Mouse (Mus musculus) yolk sac, embryonic 10.5 days (tissue): ENCODE results near the gene Fibp.

ENCODE experiments used
- DNase-seq: peaks from one replicate; pipeline ENCODE4 v3.0.0-alpha.2; 2017; ENCODE audit warnings: low spot score

Fibp gene

GRCm38 (mm10) chr19:5460465-5460911 lies at the start of gene Fibp:
Gene Fibp (plus strand): TSS chr19:5460615.
- peak; percentile 86 for DNase-seq

GRCm38 (mm10) chr19:5410641-5411040 lies 49.8 kb upstream of the Fibp start:
- no peak for DNase-seq

- DNase-seq = no peak
These were observed 48.5 kb upstream of the Fibp start for GRCm38 (mm10) chr19:5411961-5412360.

GRCm38 (mm10) chr19:5413840-5414239 lies 46.6 kb upstream of the Fibp start:
- DNase-seq = no peak

- DNase-seq = no peak
These were observed 45.9 kb upstream of the Fibp start for GRCm38 (mm10) chr19:5414534-5414957.

- no peak for DNase-seq
These were observed 41.5 kb upstream of the Fibp start for GRCm38 (mm10) chr19:5418750-5419466.

- DNase-seq = no peak
These were observed 40.8 kb upstream of the Fibp start for GRCm38 (mm10) chr19:5419630-5420029.

- no peak for DNase-seq
These were observed 39.8 kb upstream of the Fibp start for GRCm38 (mm10) chr19:5420579-5420978.

GRCm38 (mm10) chr19:5421784-5422183 lies 38.6 kb upstream of the Fibp start:
- no peak for DNase-seq

- no peak for DNase-seq
These were observed 38.1 kb upstream of the Fibp start for GRCm38 (mm10) chr19:5422267-5422666.

GRCm38 (mm10) chr19:5422895-5423443 lies 37.4 kb upstream of the Fibp start:
- no peak for DNase-seq

- no peak for DNase-seq
These were observed 36.9 kb upstream of the Fibp start for GRCm38 (mm10) chr19:5423561-5423960.

GRCm38 (mm10) chr19:5424092-5424781 lies 36.2 kb upstream of the Fibp start:
- DNase-seq = peak; percentile 88

- DNase-seq = peak; percentile 97
These were observed 35.4 kb upstream of the Fibp start, which contains the start of the genes Drap1 and AI837181 for GRCm38 (mm10) chr19:5424782-5425741. Gene Drap1 (minus strand): TSS chr19:5424979. Gene AI837181 (plus strand): TSS chr19:5425144.

GRCm38 (mm10) chr19:5425906-5426565 lies 34.4 kb upstream of the Fibp start:
- DNase-seq = no peak

GRCm38 (mm10) chr19:5426640-5427290 lies 33.6 kb upstream of the Fibp start:
- DNase-seq = no peak

GRCm38 (mm10) chr19:5428083-5428482 lies 32.3 kb upstream of the Fibp start:
- no peak for DNase-seq

- no peak for DNase-seq
These were observed 31.2 kb upstream of the Fibp start for GRCm38 (mm10) chr19:5429219-5429618.

GRCm38 (mm10) chr19:5429806-5430205 lies 30.6 kb upstream of the Fibp start:
- no peak for DNase-seq

GRCm38 (mm10) chr19:5430408-5430807 lies 30.0 kb upstream of the Fibp start:
- no peak for DNase-seq
